Comparison of ENCODE assay signal across 8 mouse cellular contexts in the genomic region with DNA sequence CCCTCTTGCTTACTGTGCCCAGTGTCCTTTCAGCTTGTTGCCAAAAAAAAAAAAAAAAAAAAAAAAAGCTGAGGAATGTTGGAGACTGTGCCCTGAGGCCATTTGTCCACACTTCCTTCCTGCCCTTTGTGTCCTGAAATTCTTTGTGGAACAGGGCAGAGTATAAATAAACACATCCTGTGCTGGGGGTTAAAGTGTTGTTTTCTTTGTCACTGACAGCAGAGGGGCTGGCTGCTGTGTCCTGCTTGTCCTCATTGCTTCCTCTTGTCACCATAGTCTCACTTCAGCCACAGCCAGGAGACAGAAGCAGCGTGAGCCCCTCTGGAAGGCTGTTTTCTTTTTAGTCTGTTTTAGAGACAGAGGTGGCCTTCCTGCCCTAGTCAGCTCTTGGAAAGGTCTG. TPM values are rescaled to one million over a fixed set of nuclear protein-coding genes. Genes with fewer than 3 reads are reported as not detected.
DNase-seq lines count a peak whose midpoint lies in the region; ATAC-seq and TF ChIP-seq lines count a peak whose summit lies in the region.

No protein-coding gene starts in this region.

- TF ChIP-seq CTCF in lung, embryonic 14.5 days (IDR thresholded peaks at IDR 0.05; ENCODE audit: low read depth), result no peak

- peak; percentile 78 for DNase-seq in adipocyte (ENCODE audit: low spot score)
- peak; percentile 37 for DNase-seq in embryonic facial prominence, embryonic 11.5 days (ENCODE audit: low spot score)
- DNase-seq in kidney, adult 11 months, result peak; percentile 82
- DNase-seq in lung, embryonic 14.5 days, result peak; percentile 63
- no peak for DNase-seq in cerebellum, adult 9-11 months

- no peak overlapping the region for H3K27ac ChIP-seq in embryonic facial prominence, embryonic 11.5 days (replicated peaks; ENCODE audit: low read depth, low read length)
- peak overlapping the region; percentile 82 for H3K27ac ChIP-seq in lung, embryonic 14.5 days (ENCODE audit: low read depth)

- H3K36me3 ChIP-seq in embryonic facial prominence, embryonic 11.5 days (replicated peaks; ENCODE audit: control insufficient read depth, insufficient read depth, low read depth, low read length), result peaks cover 2% of the 10 kb centered on the region
- peaks cover 92% of the 10 kb centered on the region for H3K36me3 ChIP-seq in lung, embryonic 14.5 days (ENCODE audit: insufficient read depth)

- no peak overlapping the region for H3K4me2 ChIP-seq in embryonic facial prominence, embryonic 11.5 days (ENCODE audit: low read depth, low read length)
- no peak overlapping the region for H3K4me2 ChIP-seq in lung, embryonic 14.5 days

- 14% methylated on average over 1 of the region's 1 CpGs for WGBS in embryonic facial prominence, embryonic 11.5 days
- 28% methylated on average over 1 of the region's 1 CpGs for WGBS in lung, embryonic 14.5 days

- H3K9me3 ChIP-seq in embryonic facial prominence, embryonic 11.5 days (replicated peaks; ENCODE audit: control insufficient read depth, low read length), result no peaks in the 10 kb centered on the region
- H3K9me3 ChIP-seq in lung, embryonic 14.5 days (ENCODE audit: low read depth, low read length), result no peaks in the 10 kb centered on the region

- no peak for ATAC-seq in embryonic facial prominence, embryonic 11.5 days (replicated peaks; ENCODE audit: insufficient number of reproducible peaks, low FRiP score, low TSS enrichment, low read depth)
- ATAC-seq in lung, embryonic 14.5 days (ENCODE audit: insufficient read depth), result peak; percentile 54; the same call in 1 of the 2 replicates
- ATAC-seq in CD4-positive, CD25-positive, alpha-beta regulatory T cell, adult 4 months, result no peak
- no peak for ATAC-seq in inflammation-experienced regulatory T-cells, adult 6 months
- no peak for ATAC-seq in erythroblast, adult 5-6 weeks (replicated peaks; ENCODE audit: low FRiP score, poor library complexity, severe bottlenecking)

- H3K9ac ChIP-seq in embryonic facial prominence, embryonic 11.5 days (replicated peaks; ENCODE audit: low read length), result no peak overlapping the region
- H3K9ac ChIP-seq in lung, embryonic 14.5 days, result no peak overlapping the region

- no peaks in the 10 kb centered on the region for H3K4me1 ChIP-seq in embryonic facial prominence, embryonic 11.5 days (ENCODE audit: control insufficient read depth, insufficient read depth, low read length)
- no peaks in the 10 kb centered on the region for H3K4me1 ChIP-seq in lung, embryonic 14.5 days (ENCODE audit: insufficient read depth)

- H3K4me3 ChIP-seq in embryonic facial prominence, embryonic 11.5 days (ENCODE audit: low read depth, low read length), result no peak overlapping the region
- no peak overlapping the region for H3K4me3 ChIP-seq in lung, embryonic 14.5 days (ENCODE audit: low read depth, low read length)

- H3K27me3 ChIP-seq in embryonic facial prominence, embryonic 11.5 days (ENCODE audit: control insufficient read depth, insufficient read depth, low read length), result no peaks in the 10 kb centered on the region
- no peaks in the 10 kb centered on the region for H3K27me3 ChIP-seq in lung, embryonic 14.5 days (ENCODE audit: insufficient read depth, low read length)

RNA-seq across cellular contexts. Expression of gene Gle1, which starts 9.5 kb away (rescaled TPM):
- polyA plus RNA-seq in embryonic facial prominence, embryonic 11.5 days (2014; fragmentation: Nextera tagmentation; extraction: Ambion mirVana), result 56.8 and 57.7 TPM in 2 replicates
- polyA plus RNA-seq in lung, embryonic 14.5 days (2014; fragmentation: Nextera tagmentation; extraction: Ambion mirVana), result 59.0 and 64.0 TPM in 2 replicates
- 10 to 100 TPM; 61.6 to 82.4 TPM for polyA plus RNA-seq in CD4-positive, CD25-positive, alpha-beta regulatory T cell, adult 4 months (2017; shearing (Covaris generic))
- polyA plus RNA-seq in inflammation-experienced regulatory T-cells, adult 6 months (2017; shearing (Covaris generic)), result 10 to 100 TPM; 43.0 to 70.2 (median 66.3) TPM
- 3.5 and 12.1 TPM in 2 replicates for total RNA-seq in erythroblast, adult 5-6 weeks (2015; ENCODE audit: low replicate concordance)
- total RNA-seq in erythroblast, adult 5-6 weeks (2017; ENCODE audit: low replicate concordance), result 16.0 and 23.0 TPM in 2 replicates

RNA-seq across cellular contexts. Expression of gene Sptan1, which starts 20.6 kb away (rescaled TPM):
- 104 and 108 TPM in 2 replicates for polyA plus RNA-seq in embryonic facial prominence, embryonic 11.5 days (2014; fragmentation: Nextera tagmentation; extraction: Ambion mirVana)
- polyA plus RNA-seq in lung, embryonic 14.5 days (2014; fragmentation: Nextera tagmentation; extraction: Ambion mirVana), result 149 and 154 TPM in 2 replicates
- polyA plus RNA-seq in CD4-positive, CD25-positive, alpha-beta regulatory T cell, adult 4 months (2017; shearing (Covaris generic)), result 100 to 1,000 TPM in 1 of 2 experiments, 10 to 100 TPM in 1; 70.4 to 103 TPM
- 10 to 100 TPM; 69.9 to 81.0 (median 75.6) TPM for polyA plus RNA-seq in inflammation-experienced regulatory T-cells, adult 6 months (2017; shearing (Covaris generic))
- total RNA-seq in erythroblast, adult 5-6 weeks (2015; ENCODE audit: low replicate concordance), result 16.5 TPM in 2 replicates
- total RNA-seq in erythroblast, adult 5-6 weeks (2017; ENCODE audit: low replicate concordance), result 18.1 and 21.6 TPM in 2 replicates

RNA-seq across cellular contexts. Expression of gene Odf2, which starts 55.7 kb away (rescaled TPM):
- polyA plus RNA-seq in embryonic facial prominence, embryonic 11.5 days (2014; fragmentation: Nextera tagmentation; extraction: Ambion mirVana), result 66.4 and 69.8 TPM in 2 replicates
- polyA plus RNA-seq in lung, embryonic 14.5 days (2014; fragmentation: Nextera tagmentation; extraction: Ambion mirVana), result 64.2 and 73.1 TPM in 2 replicates
- polyA plus RNA-seq in CD4-positive, CD25-positive, alpha-beta regulatory T cell, adult 4 months (2017; shearing (Covaris generic)), result 10 to 100 TPM; 47.1 to 62.9 TPM
- 10 to 100 TPM; 47.8 to 56.0 (median 52.8) TPM for polyA plus RNA-seq in inflammation-experienced regulatory T-cells, adult 6 months (2017; shearing (Covaris generic))
- 25.2 and 25.9 TPM in 2 replicates for total RNA-seq in erythroblast, adult 5-6 weeks (2015; ENCODE audit: low replicate concordance)
- 51.4 and 68.7 TPM in 2 replicates for total RNA-seq in erythroblast, adult 5-6 weeks (2017; ENCODE audit: low replicate concordance)
